Mouse (Mus musculus) cerebellum, adult 11 months (tissue): Measurements from ENCODE around the gene Dennd2c.

Source experiments
- DNase-seq: peaks from one replicate; pipeline ENCODE4 v3.0.0; 2022

The Dennd2c gene

GRCm38 (mm10) chr3:103102454-103103390 is at the start of gene Dennd2c:
Gene Dennd2c (plus strand): TSS chr3:103102604.
- peak; percentile 16 for DNase-seq

DNA sequence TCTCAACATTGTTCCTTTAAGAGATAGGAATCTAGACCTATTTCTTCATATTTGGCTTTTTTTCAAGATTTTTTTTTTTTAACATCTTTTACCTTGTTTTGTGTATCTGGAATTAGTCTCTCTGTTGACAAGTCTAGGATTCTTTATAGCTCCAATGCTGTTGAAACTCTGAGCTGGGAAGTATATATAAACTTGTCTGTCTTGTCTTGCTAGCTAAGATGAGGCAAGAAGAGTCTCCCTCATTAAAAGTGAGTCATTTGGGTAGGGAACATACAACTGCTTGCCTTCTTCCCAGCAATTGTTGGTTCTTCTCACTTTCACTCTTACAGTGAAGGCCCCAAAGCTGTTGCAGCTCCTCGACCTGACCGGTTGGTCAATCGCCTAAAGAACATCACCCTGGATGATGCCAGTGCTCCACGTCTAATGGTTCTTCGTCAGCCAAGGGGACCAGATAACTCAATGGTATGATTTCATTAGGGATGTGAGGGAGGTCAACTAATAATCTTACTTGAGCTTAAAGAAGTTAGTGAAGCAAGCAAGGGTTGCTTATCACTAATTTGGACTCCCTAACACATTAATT is 46.3 kb upstream of the Dennd2c start:
- no peak for DNase-seq

- no peak for DNase-seq
These were observed 44.7 kb upstream of the Dennd2c start for GRCm38 (mm10) chr3:103057752-103058151.

DNA sequence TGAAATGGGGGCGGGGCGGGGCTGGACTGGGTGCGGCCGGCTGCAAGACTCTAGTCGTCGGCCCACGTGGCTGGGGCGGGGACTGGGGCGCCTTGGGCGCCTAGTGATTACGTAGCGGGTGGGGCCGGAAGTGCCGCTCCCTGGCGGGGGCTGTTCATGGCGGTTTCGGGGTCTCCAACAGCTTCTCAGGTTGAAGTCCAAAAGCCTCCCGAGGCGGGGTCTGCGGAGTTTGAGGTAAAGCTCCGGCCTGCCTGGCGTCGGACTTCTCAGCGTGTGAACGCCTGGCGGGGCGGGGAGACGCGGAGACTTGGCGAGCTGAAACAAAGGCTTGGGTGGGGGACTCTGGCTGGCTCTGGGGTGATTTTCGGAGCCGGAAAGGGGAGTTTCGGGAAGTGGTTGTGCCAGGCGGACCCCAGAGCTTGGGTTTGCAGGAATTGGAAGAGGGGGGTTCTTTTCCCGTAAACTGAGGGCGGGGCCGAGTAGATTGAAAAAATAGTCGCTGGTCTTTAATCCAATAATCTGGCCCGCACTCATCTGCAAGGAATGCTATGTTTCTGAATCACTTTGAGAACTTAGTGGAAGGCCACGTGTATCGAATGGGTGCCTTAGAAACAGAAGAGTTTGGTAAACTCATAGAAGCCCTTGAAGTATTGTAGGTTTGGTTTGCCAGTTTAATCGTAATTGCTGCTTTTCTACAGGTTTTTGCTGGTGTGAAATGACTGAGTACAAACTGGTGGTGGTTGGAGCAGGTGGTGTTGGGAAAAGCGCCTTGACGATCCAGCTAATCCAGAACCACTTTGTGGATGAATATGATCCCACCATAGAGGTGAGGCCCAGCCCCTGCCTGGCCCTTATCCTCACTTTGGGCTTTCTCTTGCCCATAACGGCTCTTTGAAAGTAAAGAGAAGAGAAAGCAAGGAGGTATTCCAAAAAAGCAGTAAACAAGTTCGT is 43.9 kb upstream of the Dennd2c start, which contains the start of gene Nras:
TSS of gene Nras (plus strand) at position 79 of the 951 bp plus-strand sequence.
- peak; percentile 78 for DNase-seq

GRCm38 (mm10) chr3:103066927-103067326 is 35.5 kb upstream of the Dennd2c start:
- DNase-seq = no peak

DNA sequence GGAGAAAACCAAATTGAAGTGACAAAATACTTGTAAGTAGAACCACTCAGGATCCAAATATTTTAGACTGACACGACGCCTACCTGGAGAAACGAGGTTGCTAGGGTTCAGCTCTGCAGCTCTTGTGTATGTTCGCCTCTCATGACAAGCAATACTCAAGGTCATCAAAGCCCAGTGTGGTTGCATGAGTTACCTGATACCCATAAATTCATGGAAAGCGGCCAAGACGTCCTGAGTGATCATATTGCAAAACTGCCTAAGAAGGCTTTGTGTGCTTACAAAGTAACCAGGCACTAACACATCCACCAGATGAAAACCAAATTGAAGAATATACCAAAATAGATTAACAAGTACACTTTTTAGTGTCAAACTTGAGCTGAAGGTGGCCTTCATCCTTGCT is 33.4 kb upstream of the Dennd2c start:
- DNase-seq = no peak

- no peak for DNase-seq
These were observed 28.6 kb upstream of the Dennd2c start, which contains the start of gene Ampd1 for GRCm38 (mm10) chr3:103073771-103074170. Gene Ampd1 (plus strand): TSS chr3:103074014.

DNA sequence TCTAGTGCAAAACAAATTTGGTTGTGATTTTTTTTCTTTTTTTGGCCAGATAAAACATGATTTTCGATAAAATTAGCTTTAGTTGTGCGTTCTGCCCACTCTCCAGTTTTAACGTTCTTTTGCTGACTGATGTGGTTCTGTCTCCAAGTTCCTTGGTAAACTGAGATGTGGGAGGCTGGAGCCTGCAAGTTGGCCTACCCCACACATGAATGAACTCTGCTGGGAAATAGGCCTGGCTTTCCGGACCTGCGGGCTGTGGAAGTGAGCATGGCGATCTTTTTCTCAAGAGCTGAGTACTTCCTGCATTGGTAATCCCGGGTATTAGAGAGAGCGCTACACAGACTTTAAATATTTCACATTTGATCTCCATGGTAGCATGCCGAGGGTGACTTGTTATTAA is 26.5 kb upstream of the Dennd2c start:
- DNase-seq = no peak

DNA sequence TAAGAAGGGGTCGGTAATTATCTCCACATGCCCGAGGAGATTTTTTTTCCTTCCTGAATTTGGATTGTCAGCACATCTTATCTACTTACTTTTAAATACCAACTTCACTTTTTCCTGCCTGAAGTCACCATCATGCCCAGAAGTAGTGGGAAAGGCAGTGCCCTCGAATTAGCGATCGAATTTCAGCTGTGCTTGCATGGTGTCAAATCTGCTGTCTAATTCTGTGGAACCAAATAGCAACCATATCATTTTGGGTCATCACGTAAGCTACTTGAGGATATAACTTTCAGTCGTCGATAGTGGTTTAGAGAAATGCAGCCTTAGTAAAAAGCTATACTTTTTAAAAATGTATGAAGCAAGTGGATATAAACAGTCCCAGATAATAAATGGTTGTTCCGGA is 25.9 kb upstream of the Dennd2c start:
- DNase-seq = no peak

DNA sequence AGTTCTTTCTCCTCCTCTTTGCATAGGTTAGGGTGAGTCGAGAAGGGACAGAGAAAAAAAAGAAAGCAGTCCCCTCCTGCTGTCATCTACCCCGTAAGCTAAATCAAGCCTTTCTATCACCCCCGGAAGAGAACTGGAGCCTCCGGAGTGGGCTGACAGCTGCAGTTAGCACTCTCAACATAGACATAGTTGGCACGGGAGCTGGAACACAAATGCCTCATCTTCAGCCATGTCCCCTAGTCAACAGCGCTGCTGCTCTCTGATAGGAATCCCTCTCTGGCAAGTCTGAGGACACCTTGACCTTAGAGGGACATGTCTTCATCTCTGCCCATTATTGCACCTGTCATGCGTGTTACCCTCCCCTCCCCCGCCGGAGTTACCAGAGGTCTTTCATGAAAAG is 23.1 kb upstream of the Dennd2c start:
- DNase-seq = no peak

- no peak for DNase-seq
These were observed 21.4 kb upstream of the Dennd2c start for GRCm38 (mm10) chr3:103081051-103081450.

DNA sequence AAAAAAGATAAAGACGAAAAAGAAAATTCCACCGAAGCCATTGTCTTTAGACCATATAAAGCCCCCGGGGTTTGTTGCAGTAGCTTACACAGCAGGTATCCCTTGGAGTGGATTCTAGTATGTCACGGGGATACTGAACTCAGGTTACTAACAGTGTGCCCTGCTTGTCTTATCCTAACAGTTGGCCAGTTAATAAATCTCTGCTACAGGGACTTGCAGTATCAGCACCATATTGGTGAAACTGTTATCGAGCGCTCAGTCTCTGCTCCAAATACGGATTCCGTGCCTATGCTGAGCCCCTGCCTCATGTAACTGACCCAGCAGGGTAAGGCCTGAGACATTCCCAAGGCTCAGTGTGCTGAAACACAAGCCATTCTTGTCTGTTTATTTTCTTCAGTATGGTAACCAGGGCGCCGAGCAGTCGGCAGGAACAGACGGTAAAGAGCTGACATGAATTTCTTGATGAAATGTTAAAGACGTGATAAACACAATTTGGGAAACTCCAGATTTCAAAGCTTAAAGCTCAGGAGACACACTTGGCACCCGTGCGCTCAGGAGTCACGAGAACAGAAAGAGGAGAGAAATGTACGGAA is 20.4 kb upstream of the Dennd2c start:
- no peak for DNase-seq

DNA sequence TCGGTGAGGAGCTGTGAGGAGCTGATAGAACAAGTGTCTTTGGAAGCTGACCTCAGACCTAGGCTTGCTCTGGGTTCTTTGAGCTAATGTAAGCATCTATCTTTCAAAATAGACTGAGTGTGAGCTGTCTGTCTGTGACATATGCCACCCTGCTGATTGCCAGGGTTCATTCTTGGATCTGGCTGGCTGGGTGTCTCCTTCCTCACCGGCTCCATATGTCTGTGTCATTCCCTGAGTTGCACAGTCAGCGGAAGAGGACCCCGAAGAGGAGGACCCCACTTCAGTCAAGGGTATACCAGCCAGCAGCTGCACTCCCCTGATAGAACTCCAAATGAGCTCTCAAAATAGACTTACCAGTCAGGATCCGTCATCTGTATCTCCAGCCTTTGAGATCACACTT is 19.6 kb upstream of the Dennd2c start:
- DNase-seq = no peak

- DNase-seq = no peak
These were observed 16.4 kb upstream of the Dennd2c start for GRCm38 (mm10) chr3:103085986-103086385.

GRCm38 (mm10) chr3:103091753-103092152 is 10.7 kb upstream of the Dennd2c start:
- no peak for DNase-seq

- DNase-seq = no peak
These were observed 3.7 kb upstream of the Dennd2c start for GRCm38 (mm10) chr3:103098662-103099061.

DNA sequence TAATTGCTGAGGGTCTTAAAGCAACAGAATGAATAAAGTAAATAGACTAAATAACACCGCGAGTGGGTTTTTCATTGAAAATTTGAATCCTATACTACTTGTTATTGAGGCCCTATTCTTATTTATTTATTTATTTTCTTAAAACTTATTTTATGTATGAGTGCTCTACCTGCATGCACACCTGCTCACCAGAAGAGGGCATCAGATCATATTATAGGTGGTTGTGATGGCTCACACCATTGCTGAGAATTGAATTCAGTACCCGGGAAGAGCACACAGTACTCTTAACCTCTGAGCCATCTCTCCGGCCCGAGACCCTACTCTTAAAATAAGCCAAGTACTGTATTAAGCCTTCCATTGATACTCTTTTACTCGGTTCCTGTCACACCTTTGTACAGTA is 2.7 kb upstream of the Dennd2c start:
- no peak for DNase-seq

- no peak for DNase-seq
These were observed 1.7 kb upstream of the Dennd2c start for GRCm38 (mm10) chr3:103100735-103101134.

GRCm38 (mm10) chr3:103101194-103101593 is 1.2 kb upstream of the Dennd2c start:
- DNase-seq = no peak

DNA sequence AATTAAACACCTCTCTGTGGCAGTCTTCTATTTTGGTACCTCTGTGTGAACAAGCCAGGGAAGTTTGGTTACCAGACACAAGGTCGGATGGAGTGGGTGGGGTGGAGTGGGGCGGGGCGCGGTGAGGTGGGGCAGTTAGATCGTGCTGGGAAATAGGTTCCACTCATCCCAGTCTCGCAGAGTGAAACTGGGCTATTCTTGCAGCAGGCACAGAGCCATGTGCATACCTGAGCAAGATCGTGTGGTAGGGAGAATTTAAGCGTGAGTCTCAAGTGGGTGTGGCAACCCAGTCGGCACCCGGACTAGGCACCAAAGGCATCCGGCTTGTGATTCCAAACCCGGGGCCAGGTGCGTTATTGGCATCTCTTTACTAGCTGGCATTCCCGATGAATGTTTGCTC is 495 bp upstream of the Dennd2c start:
- no peak for DNase-seq

- DNase-seq = no peak
These were observed 5.3 kb downstream of the Dennd2c start for GRCm38 (mm10) chr3:103107565-103108240.

- DNase-seq = no peak
These were observed 9.8 kb downstream of the Dennd2c start for GRCm38 (mm10) chr3:103112216-103112615.
